Mouse (Mus musculus): ENCODE results near the gene Mms19. TPM values are rescaled to one million over a fixed set of nuclear protein-coding genes. Genes with fewer than 3 reads are reported as not detected.
A peak's percentile ranks its signal among the peaks of the same experiment; 100 is the strongest.

Mms19 gene
- total and polyA plus RNA-seq, 2 experiments = 14.9 to 39.5 TPM

DNA sequence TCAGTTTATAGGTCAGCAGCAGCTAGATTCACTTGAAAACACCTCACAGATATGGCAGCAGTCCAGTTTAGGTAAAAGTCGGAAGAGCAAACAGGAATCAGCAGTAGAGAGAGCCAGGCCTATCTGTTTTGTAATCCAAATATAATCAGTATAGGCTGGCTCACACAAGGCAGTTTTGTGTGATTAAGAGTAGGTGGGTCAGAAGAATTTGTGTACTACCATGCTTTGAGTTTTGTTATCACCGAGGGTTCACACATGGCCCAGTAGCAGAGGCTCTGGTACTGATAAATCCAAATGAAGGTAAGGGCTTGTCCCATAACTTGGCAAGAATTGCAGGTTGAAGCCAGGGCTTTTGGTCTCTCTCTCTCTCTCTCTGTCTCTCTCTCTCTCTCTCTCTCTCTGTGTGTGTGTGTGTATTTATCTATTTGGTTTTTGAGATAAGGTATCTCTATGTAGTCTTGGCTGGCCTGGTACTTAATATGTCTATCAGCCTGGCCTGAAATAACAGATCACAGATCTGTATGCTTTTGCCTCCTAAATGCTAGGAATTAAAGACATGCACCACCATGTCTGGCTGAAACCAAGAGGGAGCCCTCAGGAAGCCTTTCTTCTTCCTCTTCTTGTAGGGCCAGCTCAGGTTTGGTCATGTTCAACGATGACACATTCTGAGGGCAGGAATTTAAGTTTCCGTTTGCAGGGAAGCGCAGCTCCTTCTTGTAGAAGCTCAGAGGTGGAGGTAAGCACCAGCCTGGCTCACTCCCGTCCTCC, 74.5 kb downstream of the Mms19 start:
- TF ChIP-seq POLR2A (IDR thresholded peaks at IDR 0.05; ENCODE audit: extremely low read depth, insufficient read depth, low read length) = no peak
- no peak for TF ChIP-seq CTCF (IDR thresholded peaks at IDR 0.05; ENCODE audit: low read depth, low read length)
- Histone ChIP-seq H3K27me3 (ENCODE audit: control insufficient read depth, insufficient read depth, low read length) (no peaks in the 10 kb centered on the region), H3K9ac (ENCODE audit: low read depth, low read length) (no peak overlapping the region), H3K79me2 (ENCODE audit: control insufficient read depth, insufficient read depth, low read length) (no peaks in the 10 kb centered on the region), H3K4me3 (ENCODE audit: insufficient read depth, low read depth, low read length) (no peak overlapping the region), H3K36me3 (ENCODE audit: control insufficient read depth, insufficient read depth, low read length) (no peaks in the 10 kb centered on the region), H3K4me1 (ENCODE audit: control insufficient read depth, insufficient read depth, low read length) (no peaks in the 10 kb centered on the region; the same call in 1 of the 2 replicates), H3K27ac (replicated peaks; ENCODE audit: insufficient read depth, low read depth, low read length) (0 out of 2 replicates have a peak overlapping the region, but pooled peaks have one; percentile 32)
- peak; percentile 79 for DNase-seq (ENCODE audit: extremely low read depth, low read depth, low spot score)
- 47% methylated on average over 6 of the region's 6 CpGs for WGBS

DNA sequence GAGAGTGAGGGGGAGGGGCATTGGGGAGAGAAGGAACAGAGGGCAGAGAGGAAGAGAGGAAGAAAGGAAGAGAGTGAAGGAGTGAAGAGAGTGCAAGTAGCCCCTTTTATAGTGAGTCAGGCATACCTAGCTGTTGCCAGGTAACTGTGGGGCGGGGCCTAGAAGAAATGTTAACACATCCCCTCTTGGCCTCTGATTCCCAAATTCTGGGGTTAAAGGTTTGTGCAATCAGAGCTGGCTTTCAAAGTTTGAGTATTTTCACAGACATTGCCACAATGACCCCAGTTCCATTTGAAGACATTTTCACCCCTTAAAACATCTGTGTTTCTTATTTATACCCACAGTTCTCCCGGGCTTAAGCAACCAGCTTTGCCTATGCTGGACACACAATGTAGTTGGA, 75.7 kb downstream of the Mms19 start:
- Histone ChIP-seq H3K27ac (replicated peaks; ENCODE audit: insufficient read depth, low read depth, low read length) (no peak overlapping the region), H3K9ac (ENCODE audit: low read depth, low read length) (no peak overlapping the region), H3K27me3 (ENCODE audit: control insufficient read depth, insufficient read depth, low read length) (no peaks in the 10 kb centered on the region), H3K4me3 (ENCODE audit: insufficient read depth, low read depth, low read length) (no peak overlapping the region), H3K4me1 (ENCODE audit: control insufficient read depth, insufficient read depth, low read length) (no peaks in the 10 kb centered on the region; the same call in 1 of the 2 replicates), H3K79me2 (ENCODE audit: control insufficient read depth, insufficient read depth, low read length) (no peaks in the 10 kb centered on the region), H3K36me3 (ENCODE audit: control insufficient read depth, insufficient read depth, low read length) (no peaks in the 10 kb centered on the region)
- no peak for TF ChIP-seq CTCF (IDR thresholded peaks at IDR 0.05; ENCODE audit: low read depth, low read length)
- no peak for TF ChIP-seq POLR2A (IDR thresholded peaks at IDR 0.05; ENCODE audit: extremely low read depth, insufficient read depth, low read length)
- peak; percentile 61 for DNase-seq (ENCODE audit: extremely low read depth, low read depth, low spot score)
- 82% methylated on average over 2 of the region's 2 CpGs for WGBS

DNA sequence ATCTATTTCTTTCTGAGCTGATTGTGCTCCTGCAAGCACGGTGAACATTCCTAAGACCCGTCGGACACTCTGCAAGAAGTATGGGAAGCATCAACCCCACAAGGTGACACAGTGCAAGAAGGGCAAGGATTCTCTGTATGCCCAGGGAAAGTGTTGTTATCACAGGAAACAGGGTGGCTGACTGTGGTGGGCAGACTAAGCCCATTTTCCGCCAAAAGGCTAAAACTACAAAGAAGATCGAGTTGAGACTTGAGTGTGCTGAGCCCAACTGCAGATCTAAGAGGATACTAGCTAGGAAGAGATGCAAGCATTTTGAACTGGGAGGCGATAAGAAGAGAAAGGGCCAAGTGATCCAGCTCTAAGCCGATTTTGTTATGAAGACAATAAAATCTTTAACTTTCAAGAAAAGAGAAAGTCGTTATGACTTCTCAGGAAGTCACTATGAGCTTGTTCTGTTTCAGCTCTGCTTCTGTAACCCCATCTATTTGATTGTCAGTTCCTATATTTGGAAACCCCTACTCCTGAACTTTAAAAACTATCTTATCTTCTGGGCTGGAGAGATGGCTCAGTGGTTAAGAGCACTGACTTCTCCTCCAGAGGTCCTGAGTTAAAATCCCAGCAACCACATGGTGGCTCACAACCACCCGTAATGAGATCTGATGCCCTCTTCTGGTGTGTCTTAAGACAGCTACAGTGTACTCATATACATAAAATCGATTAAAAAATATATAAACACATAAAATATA, 77.9 kb downstream of the Mms19 start:
- Histone ChIP-seq H3K9ac (ENCODE audit: low read depth, low read length) (no peak overlapping the region), H3K79me2 (ENCODE audit: control insufficient read depth, insufficient read depth, low read length) (no peaks in the 10 kb centered on the region), H3K4me1 (ENCODE audit: control insufficient read depth, insufficient read depth, low read length) (no peaks in the 10 kb centered on the region; the same call in none of the 2 replicates), H3K36me3 (ENCODE audit: control insufficient read depth, insufficient read depth, low read length) (no peaks in the 10 kb centered on the region), H3K27me3 (ENCODE audit: control insufficient read depth, insufficient read depth, low read length) (no peaks in the 10 kb centered on the region), H3K27ac (replicated peaks; ENCODE audit: insufficient read depth, low read depth, low read length) (no peak overlapping the region), H3K4me3 (ENCODE audit: insufficient read depth, low read depth, low read length) (no peak overlapping the region)
- WGBS = 87% methylated on average over 10 of the region's 10 CpGs
- TF ChIP-seq POLR2A (IDR thresholded peaks at IDR 0.05; ENCODE audit: extremely low read depth, insufficient read depth, low read length) (no peak), CTCF (IDR thresholded peaks at IDR 0.05; ENCODE audit: low read depth, low read length) (no peak)
- DNase-seq (ENCODE audit: extremely low read depth, low read depth, low spot score) = no peak

DNA sequence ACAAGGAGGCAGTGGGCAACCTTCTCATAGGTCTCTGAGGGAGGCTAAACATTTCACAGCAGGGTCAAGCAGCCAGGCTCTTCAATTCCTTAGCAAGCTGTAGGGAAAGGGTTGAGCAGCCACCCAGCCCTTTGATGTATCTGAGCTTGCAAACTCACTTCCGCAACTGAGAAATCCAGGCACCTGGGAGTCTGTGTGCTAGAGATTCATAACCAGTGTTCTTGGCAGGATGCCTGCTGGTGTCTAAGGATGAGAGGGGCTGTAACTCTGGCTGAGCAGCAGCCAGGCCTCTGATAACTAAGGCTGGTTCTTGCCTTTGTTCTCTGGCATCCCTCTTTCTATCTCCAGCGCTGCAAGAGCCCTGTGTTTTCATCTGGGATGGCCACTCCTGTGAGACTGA, 79.3 kb downstream of the Mms19 start:
- Histone ChIP-seq H3K9ac (ENCODE audit: low read depth, low read length) (no peak overlapping the region), H3K27ac (replicated peaks; ENCODE audit: insufficient read depth, low read depth, low read length) (no peak overlapping the region), H3K79me2 (ENCODE audit: control insufficient read depth, insufficient read depth, low read length) (no peaks in the 10 kb centered on the region), H3K27me3 (ENCODE audit: control insufficient read depth, insufficient read depth, low read length) (no peaks in the 10 kb centered on the region), H3K4me1 (ENCODE audit: control insufficient read depth, insufficient read depth, low read length) (no peaks in the 10 kb centered on the region; the same call in none of the 2 replicates), H3K36me3 (ENCODE audit: control insufficient read depth, insufficient read depth, low read length) (no peaks in the 10 kb centered on the region), H3K4me3 (ENCODE audit: insufficient read depth, low read depth, low read length) (no peak overlapping the region)
- no peak for DNase-seq (ENCODE audit: extremely low read depth, low read depth, low spot score)
- TF ChIP-seq CTCF (IDR thresholded peaks at IDR 0.05; ENCODE audit: low read depth, low read length) (no peak), POLR2A (IDR thresholded peaks at IDR 0.05; ENCODE audit: extremely low read depth, insufficient read depth, low read length) (no peak)
- 80% methylated on average over 2 of the region's 2 CpGs for WGBS

DNA sequence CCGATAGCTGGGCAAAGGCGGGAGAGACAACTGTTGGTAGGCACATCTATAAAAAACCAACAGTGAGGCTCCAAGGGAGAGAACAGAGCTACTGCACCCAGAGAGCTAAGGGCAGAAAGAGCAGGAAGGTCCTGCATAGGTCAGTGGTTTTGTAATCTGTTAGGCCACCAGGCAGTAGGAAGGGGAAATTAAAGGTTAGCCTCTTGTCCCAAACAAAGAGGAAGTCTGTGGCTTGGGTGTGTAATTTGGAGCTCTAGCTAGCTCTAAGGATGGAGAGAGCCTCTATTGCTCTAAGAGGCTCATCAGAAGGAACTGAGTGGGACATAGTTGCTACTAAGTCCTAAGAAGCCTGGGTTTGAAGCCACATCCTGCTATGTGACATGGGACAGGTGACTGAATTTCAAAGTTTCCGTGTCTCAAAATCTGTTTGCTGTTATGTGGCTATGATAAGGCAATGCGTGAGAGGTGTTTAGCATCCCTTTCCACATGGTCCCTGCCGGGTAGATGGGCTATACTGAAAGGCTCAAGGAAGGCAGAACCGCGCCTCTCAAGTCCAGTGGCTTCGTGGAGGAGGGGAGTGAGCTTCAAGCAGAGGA, 80.4 kb downstream of the Mms19 start:
- Histone ChIP-seq H3K27me3 (ENCODE audit: control insufficient read depth, insufficient read depth, low read length) (no peaks in the 10 kb centered on the region), H3K4me1 (ENCODE audit: control insufficient read depth, insufficient read depth, low read length) (no peaks in the 10 kb centered on the region; the same call in none of the 2 replicates), H3K9ac (ENCODE audit: low read depth, low read length) (no peak overlapping the region), H3K79me2 (ENCODE audit: control insufficient read depth, insufficient read depth, low read length) (no peaks in the 10 kb centered on the region), H3K4me3 (ENCODE audit: insufficient read depth, low read depth, low read length) (no peak overlapping the region), H3K27ac (replicated peaks; ENCODE audit: insufficient read depth, low read depth, low read length) (no peak overlapping the region), H3K36me3 (ENCODE audit: control insufficient read depth, insufficient read depth, low read length) (no peaks in the 10 kb centered on the region)
- WGBS = 79% methylated on average over 8 of the region's 8 CpGs
- DNase-seq (ENCODE audit: extremely low read depth, low read depth, low spot score) = peak; percentile 15
- TF ChIP-seq CTCF (IDR thresholded peaks at IDR 0.05; ENCODE audit: low read depth, low read length) = no peak
- no peak for TF ChIP-seq POLR2A (IDR thresholded peaks at IDR 0.05; ENCODE audit: extremely low read depth, insufficient read depth, low read length)
